Mouse (Mus musculus): ENCODE data around the gene Dgki.

Dgki gene

GRCm38 (mm10) chr6:37292068-37292467, 7.9 kb downstream of the Dgki start:
- no peak for DNase-seq

- DNase-seq: no peak
Observed at GRCm38 (mm10) chr6:37291171-37291570, 8.8 kb downstream of the Dgki start.

GRCm38 (mm10) chr6:37290691-37291090, 9.3 kb downstream of the Dgki start:
- DNase-seq: no peak

GRCm38 (mm10) chr6:37286134-37286533, 13.8 kb downstream of the Dgki start:
- no peak for DNase-seq

- no peak for DNase-seq
Observed at GRCm38 (mm10) chr6:37284879-37285278, 15.1 kb downstream of the Dgki start.

- DNase-seq: no peak
Observed at GRCm38 (mm10) chr6:37283336-37283735, 16.6 kb downstream of the Dgki start.

- DNase-seq: no peak
Observed at GRCm38 (mm10) chr6:37282659-37283058, 17.3 kb downstream of the Dgki start.

GRCm38 (mm10) chr6:37276834-37277715, 22.9 kb downstream of the Dgki start:
- no peak for DNase-seq

- DNase-seq: no peak
Observed at GRCm38 (mm10) chr6:37276181-37276580, 23.8 kb downstream of the Dgki start.

GRCm38 (mm10) chr6:37270905-37271591, 28.9 kb downstream of the Dgki start:
- no peak for DNase-seq

GRCm38 (mm10) chr6:37268589-37268988, 31.4 kb downstream of the Dgki start:
- DNase-seq: no peak

- DNase-seq: no peak
Observed at GRCm38 (mm10) chr6:37267952-37268351, 32.0 kb downstream of the Dgki start.

- DNase-seq: peak; percentile 38 to 47
Observed at GRCm38 (mm10) chr6:37262486-37262885, 37.5 kb downstream of the Dgki start.

GRCm38 (mm10) chr6:37261236-37261852, 38.6 kb downstream of the Dgki start:
- no peak for DNase-seq

GRCm38 (mm10) chr6:37258662-37259061, 41.3 kb downstream of the Dgki start:
- no peak for DNase-seq

GRCm38 (mm10) chr6:37254144-37254543, 45.8 kb downstream of the Dgki start:
- DNase-seq: no peak

- DNase-seq: no peak
Observed at GRCm38 (mm10) chr6:37252536-37252935, 47.4 kb downstream of the Dgki start.

GRCm38 (mm10) chr6:37250671-37251070, 49.3 kb downstream of the Dgki start:
- DNase-seq: no peak

GRCm38 (mm10) chr6:37245757-37246156, 54.2 kb downstream of the Dgki start:
- no peak for DNase-seq

- DNase-seq: no peak
Observed at GRCm38 (mm10) chr6:37244074-37244473, 55.9 kb downstream of the Dgki start.

- no peak for DNase-seq
Observed at GRCm38 (mm10) chr6:37242769-37243121, 57.2 kb downstream of the Dgki start.

GRCm38 (mm10) chr6:37242100-37242768, 57.8 kb downstream of the Dgki start:
- no peak for DNase-seq

GRCm38 (mm10) chr6:37241434-37241833, 58.5 kb downstream of the Dgki start:
- no peak for DNase-seq

Measured in B cell, adult 2 months (primary cell).